Mouse (Mus musculus) bone marrow, adult 2 months (tissue): ENCODE results near the gene Pdcd2l.

Experiments used
- CTCF ChIP-seq: fragments of 200-500 bp; IDR thresholded peaks from 2 replicates; pipeline ENCODE4 v1.5.1; 2011; ENCODE audit warnings: low read length, control low read depth; ENCODE audit not compliant: control insufficient read depth, insufficient read depth
- POLR2A ChIP-seq: fragments of 200-500 bp; IDR thresholded peaks from 2 replicates; pipeline ENCODE4 v1.6.1; 2011; ENCODE audit warnings: low read depth, mild to moderate bottlenecking, control low read depth, low read length, borderline replicate concordance; ENCODE audit not compliant: control insufficient read depth

GRCm38 (mm10) chr7:34164671-34165070 lies 31.8 kb downstream of the Pdcd2l start:
- TF ChIP-seq CTCF: no peak
- no peak for TF ChIP-seq POLR2A
